Mouse (Mus musculus) heart, embryonic 14.5 days (tissue): Measurements from ENCODE around the gene Arhgef1. TPM values are rescaled to one million over a fixed set of nuclear protein-coding genes. Genes with fewer than 3 reads are reported as not detected.

Experiments
- ATAC-seq: fragments of 200-750 bp; cut with Nextera tagmentation; 2 replicates; pipeline ENCODE4 v1.8.0; 2017; ENCODE audit warnings: low read depth, moderate TSS enrichment; ENCODE audit not compliant: insufficient number of reproducible peaks, insufficient read depth, low FRiP score
- H3K27ac ChIP-seq, 2 experiments: fragments of 200-500 bp in 1 of 2; fragments of 300-500 bp in 1 of 2; sonication (generic) in 1 of 2; replicated peaks in 1 of 2; 2 replicates each; pipeline ENCODE4 v1.5.1; 2012 to 2014; ENCODE audit warnings: low read depth in 2 of 2, low read length in 2 of 2, control low read depth in 1 of 2, mild to moderate bottlenecking in 1 of 2, mixed read lengths in 1 of 2; ENCODE audit not compliant: control insufficient read depth in 1 of 2, insufficient read depth in 1 of 2
- H3K27me3 ChIP-seq: fragments of 300-500 bp; sonication (generic); 2 replicates; pipeline ENCODE4 v1.6.1; 2014; ENCODE audit warnings: mild to moderate bottlenecking, low read length, control low read depth; ENCODE audit not compliant: control insufficient read depth, insufficient read depth
- H3K36me3 ChIP-seq: fragments of 300-500 bp; sonication (generic); 2 replicates; pipeline ENCODE4 v1.6.1; 2014; ENCODE audit warnings: mild to moderate bottlenecking, control low read depth, low read length, mixed read lengths; ENCODE audit not compliant: control insufficient read depth, insufficient read depth
- H3K4me1 ChIP-seq, 2 experiments: fragments of 200-500 bp in 1 of 2; fragments of 300-500 bp in 1 of 2; sonication (generic) in 1 of 2; 2 replicates each; pipeline ENCODE4 v1.6.1; 2012 to 2014; ENCODE audit warnings: low read length in 2 of 2, control low read depth in 1 of 2, mixed read lengths in 1 of 2; ENCODE audit not compliant: control insufficient read depth in 2 of 2, insufficient read depth in 2 of 2
- H3K4me2 ChIP-seq: fragments of 300-500 bp; sonication (generic); 2 replicates; pipeline ENCODE4 v1.6.1; 2014; ENCODE audit warnings: mild to moderate bottlenecking, low read length
- H3K4me3 ChIP-seq, 2 experiments: fragments of 200-500 bp in 1 of 2; fragments of 300-500 bp in 1 of 2; sonication (generic) in 1 of 2; 2 replicates each; pipeline ENCODE4 v1.5.1; 2012 to 2014; ENCODE audit warnings: low read length in 2 of 2, mild to moderate bottlenecking in 2 of 2, control low read depth in 1 of 2, low read depth in 1 of 2, moderate library complexity in 1 of 2; ENCODE audit not compliant: control insufficient read depth in 1 of 2, insufficient read depth in 1 of 2
- H3K9ac ChIP-seq: fragments of 300-500 bp; sonication (generic); 2 replicates; pipeline ENCODE4 v1.6.1; 2014; ENCODE audit warnings: mild to moderate bottlenecking, low read length
- H3K9me3 ChIP-seq: fragments of 300-500 bp; sonication (generic); 2 replicates; pipeline ENCODE4 v1.6.1; 2016; ENCODE audit warnings: low read length, control low read depth; ENCODE audit not compliant: control insufficient read depth
- WGBS: fragments of 180-500 bp; shearing (Covaris S2); extraction: QIAGEN DNeasy Blood & Tissue Kit; methylation state at CpG from one replicate; pipeline ENCODE4 v1.1.7; 2014; 5-methylcytosine and 5-hydroxymethylcytosine counted together
- polyA plus RNA-seq: library from polyadenylated mRNA; unstranded; fragments of >200 nt; fragmentation: Nextera tagmentation; extraction: Ambion mirVana; gene quantifications from 2 replicates; pipeline ENCODE4 v1.2.1, GENCODE M21; 2014

The Arhgef1 gene
- polyA plus RNA-seq, 1 experiment from 2014 or later = 63.3 TPM

DNA sequence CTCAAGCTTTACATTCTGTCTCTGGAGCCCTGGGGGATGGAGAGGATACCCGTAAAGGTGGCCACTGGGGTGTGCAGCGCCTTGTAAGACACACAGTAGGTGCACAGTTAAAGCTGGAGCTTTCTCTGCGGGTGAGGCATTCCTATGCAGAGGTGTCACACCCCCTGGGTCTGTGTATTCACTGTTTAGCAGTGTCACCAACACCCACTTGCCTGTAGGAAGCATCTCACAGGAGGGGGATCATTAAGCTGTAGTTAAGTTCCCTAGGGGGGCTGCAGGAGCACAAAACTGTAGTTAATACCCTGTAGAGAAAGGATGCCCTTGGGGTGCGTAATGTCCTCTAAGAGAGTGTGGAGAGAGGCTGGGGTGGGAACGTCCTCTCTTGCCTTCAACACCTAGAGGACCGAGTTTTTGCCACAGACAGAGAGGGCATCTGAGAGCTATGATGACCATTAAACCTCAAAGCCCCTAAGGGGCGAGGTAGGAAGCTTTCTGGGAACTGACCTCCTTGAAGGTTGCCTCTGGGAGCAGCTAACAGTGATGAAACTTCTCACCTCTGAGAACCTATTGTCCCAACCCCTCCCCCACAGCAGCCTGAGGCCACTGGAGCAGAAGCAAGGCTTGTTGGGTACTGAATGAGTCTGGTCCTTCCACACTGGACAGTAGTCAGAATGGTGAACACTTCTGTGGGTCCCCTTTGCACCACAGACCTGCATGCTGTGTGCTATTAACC, 44.8 kb downstream of the Arhgef1 start:
- H3K4me1 ChIP-seq = peaks cover 2 to 4% of the 10 kb centered on the region in 2 experiments; a peak in 2 of 4 replicates
- H3K4me3 ChIP-seq = no peak overlapping the region
- peaks cover 100% of the 10 kb centered on the region for H3K27me3 ChIP-seq
- H3K36me3 ChIP-seq = no peaks in the 10 kb centered on the region
- H3K27ac ChIP-seq = no peak overlapping the region
- no peaks in the 10 kb centered on the region for H3K9me3 ChIP-seq
- no peak overlapping the region for H3K9ac ChIP-seq
- 1% methylated on average over 7 of the region's 7 CpGs for WGBS
- no peak overlapping the region for H3K4me2 ChIP-seq
- no peak for ATAC-seq

DNA sequence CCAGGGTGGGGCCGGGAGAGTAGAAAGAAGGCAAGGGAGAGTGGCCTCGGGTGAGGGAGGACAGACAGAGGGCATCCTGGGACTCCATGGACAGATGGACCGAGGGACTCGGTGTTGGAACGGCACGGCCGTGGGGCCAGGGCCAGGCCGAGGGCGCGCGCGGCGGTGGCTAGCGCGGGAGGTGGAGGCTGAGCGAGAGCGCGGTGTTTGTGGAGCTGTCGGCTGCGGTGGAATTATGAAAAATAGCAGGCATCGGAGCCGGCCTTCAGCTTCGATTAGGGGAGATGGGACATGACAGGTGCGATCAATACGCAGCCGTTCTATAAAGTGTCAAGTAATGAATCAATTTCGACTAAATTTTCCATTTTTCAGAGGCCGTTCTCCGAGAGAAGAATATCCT, 46.1 kb downstream of the Arhgef1 start:
- H3K4me3 ChIP-seq = no peak overlapping the region
- ATAC-seq = no peak
- peaks cover 2 to 4% of the 10 kb centered on the region in 2 experiments; a peak in 2 of 4 replicates for H3K4me1 ChIP-seq
- H3K9me3 ChIP-seq = no peaks in the 10 kb centered on the region
- H3K27me3 ChIP-seq = peaks cover 100% of the 10 kb centered on the region
- H3K4me2 ChIP-seq = no peak overlapping the region
- no peak overlapping the region for H3K27ac ChIP-seq
- H3K9ac ChIP-seq = no peak overlapping the region
- H3K36me3 ChIP-seq = no peaks in the 10 kb centered on the region
- 5% methylated on average over 29 of the region's 29 CpGs for WGBS

DNA sequence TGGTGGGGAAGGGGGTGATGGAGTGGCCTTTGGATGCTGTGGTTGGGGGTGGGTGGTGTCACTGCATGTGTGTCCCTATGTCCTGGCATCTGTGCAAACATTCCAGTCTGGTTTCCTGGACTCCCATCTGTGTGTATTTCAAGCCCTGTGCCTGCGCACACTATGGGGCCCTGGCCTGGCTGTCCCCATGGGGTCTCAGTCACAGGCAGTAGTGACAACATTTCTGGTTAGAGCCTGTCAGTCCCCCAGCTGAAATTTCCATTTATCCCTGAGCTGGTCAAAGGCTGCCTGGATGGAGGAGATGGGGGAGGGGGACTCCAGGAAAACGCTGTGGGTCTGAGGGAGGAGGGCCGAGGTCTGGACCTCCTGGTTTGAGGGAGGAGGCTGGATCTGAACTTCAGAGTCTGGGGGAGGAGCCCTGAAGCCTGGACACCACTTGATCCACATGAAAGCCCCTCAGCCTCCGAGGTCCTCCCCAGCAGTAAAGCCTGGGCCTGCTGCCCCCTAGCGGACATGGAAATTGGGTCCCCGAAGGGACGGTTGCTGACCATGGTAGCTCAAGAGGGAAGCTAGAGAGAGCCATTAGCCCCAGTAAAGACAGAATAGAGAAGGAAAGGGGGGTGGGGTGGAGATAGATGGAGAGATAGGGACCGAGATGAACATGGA, 47.4 kb downstream of the Arhgef1 start:
- 2% methylated on average over 8 of the region's 8 CpGs for WGBS
- Histone ChIP-seq H3K9me3 (no peaks in the 10 kb centered on the region), H3K9ac (no peak overlapping the region), H3K4me3 (no peak overlapping the region), H3K27ac (no peak overlapping the region), H3K27me3 (peaks cover 100% of the 10 kb centered on the region), H3K4me2 (no peak overlapping the region), H3K4me1 (peaks cover 3 to 10% of the 10 kb centered on the region in 2 experiments; a peak in 2 of 4 replicates), H3K36me3 (no peaks in the 10 kb centered on the region)
- no peak for ATAC-seq

DNA sequence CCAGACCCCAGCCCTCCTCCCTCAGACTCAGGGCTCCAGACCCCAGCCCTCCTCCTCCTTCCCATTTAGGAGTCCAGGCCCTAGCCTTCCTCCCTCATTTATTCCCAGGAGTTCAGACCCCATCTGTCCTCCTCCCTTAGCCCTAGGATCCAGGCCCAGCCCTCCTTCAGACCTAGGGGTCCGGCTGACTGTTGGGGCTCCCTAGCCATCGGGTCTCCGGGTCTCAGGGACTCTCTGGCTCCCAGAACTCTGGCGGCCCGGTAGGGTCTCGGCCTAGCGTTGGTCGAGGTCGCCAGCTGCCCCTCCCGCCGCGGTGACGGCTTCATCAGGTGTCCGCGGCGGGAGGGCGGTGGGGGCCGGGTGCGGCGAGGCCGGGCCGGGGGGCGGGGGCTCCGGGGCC, 51.3 kb downstream of the Arhgef1 start:
- peak overlapping the region; percentile 55 for H3K4me2 ChIP-seq
- H3K27me3 ChIP-seq = peaks cover 85% of the 10 kb centered on the region
- peaks cover 3 to 11% of the 10 kb centered on the region in 2 experiments; a peak in 2 of 4 replicates for H3K4me1 ChIP-seq
- H3K9me3 ChIP-seq = no peaks in the 10 kb centered on the region
- ATAC-seq = no peak
- no peak overlapping the region for H3K9ac ChIP-seq
- H3K36me3 ChIP-seq = no peaks in the 10 kb centered on the region
- 1% methylated on average over 24 of the region's 24 CpGs for WGBS
- H3K4me3 ChIP-seq = peak overlapping the region in 1 of 2 experiments; percentile 25; a peak in 2 of 4 replicates
- H3K27ac ChIP-seq = no peak overlapping the region

DNA sequence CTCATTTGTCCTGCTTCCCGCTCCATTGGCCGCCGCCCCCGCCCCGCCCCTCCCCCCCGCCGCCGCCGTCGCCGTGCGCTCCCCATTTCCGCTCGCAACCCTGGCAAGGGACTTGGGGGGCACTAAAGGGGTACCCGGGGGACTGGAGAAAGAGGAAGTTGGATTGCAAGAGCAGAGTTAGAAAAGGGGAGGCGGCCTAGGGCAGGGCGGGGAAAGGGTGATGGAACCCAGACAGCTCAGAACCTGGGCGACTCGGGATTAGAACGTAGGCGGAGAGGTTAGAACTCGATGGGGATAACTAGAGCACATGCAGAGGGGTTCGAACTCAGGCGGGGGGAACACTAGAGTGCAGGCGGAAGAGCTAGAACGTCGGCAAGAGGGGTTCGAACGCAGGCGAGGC, 51.7 kb downstream of the Arhgef1 start:
- H3K36me3 ChIP-seq = no peaks in the 10 kb centered on the region
- H3K9ac ChIP-seq = no peak overlapping the region
- peaks cover 80% of the 10 kb centered on the region for H3K27me3 ChIP-seq
- peaks cover 3 to 11% of the 10 kb centered on the region in 2 experiments; a peak in 2 of 4 replicates for H3K4me1 ChIP-seq
- ATAC-seq = no peak
- no peak overlapping the region for H3K27ac ChIP-seq
- WGBS = 2% methylated on average over 28 of the region's 30 CpGs
- H3K4me3 ChIP-seq = peak overlapping the region; percentile 25 to 27
- H3K9me3 ChIP-seq = no peaks in the 10 kb centered on the region
- peak overlapping the region; percentile 55 for H3K4me2 ChIP-seq

DNA sequence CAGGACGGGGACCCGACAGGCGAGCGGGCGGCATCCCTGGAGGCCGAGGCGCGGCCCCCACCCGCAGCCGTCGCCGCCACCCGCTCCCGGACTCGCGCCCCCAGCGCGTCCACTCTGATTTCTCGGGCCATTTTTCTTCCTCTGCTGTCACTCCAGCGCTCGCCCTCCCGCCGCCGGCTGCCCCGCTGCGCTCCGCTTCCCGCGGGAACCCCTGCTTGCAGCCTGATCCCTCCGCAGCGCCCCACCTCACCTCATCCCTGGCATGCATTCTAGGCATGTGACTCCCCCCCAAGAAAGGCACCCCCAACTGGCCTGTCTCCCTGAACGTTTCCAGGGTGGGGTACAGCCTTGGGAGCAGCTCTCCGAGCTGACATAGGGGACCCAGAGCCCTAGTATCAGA, 52.5 kb downstream of the Arhgef1 start:
- H3K27me3 ChIP-seq = peaks cover 73% of the 10 kb centered on the region
- WGBS = 4% methylated on average over 14 of the region's 33 CpGs
- no peak overlapping the region for H3K27ac ChIP-seq
- no peak for ATAC-seq
- H3K36me3 ChIP-seq = no peaks in the 10 kb centered on the region
- H3K9ac ChIP-seq = 0 out of 2 replicates have a peak overlapping the region, but pooled peaks have one; percentile 21
- peaks cover 3 to 11% of the 10 kb centered on the region in 2 experiments; a peak in 2 of 4 replicates for H3K4me1 ChIP-seq
- no peaks in the 10 kb centered on the region for H3K9me3 ChIP-seq
- peak overlapping the region; percentile 17 to 25; a peak in 3 of 4 replicates for H3K4me3 ChIP-seq
- peak overlapping the region; percentile 55 for H3K4me2 ChIP-seq

DNA sequence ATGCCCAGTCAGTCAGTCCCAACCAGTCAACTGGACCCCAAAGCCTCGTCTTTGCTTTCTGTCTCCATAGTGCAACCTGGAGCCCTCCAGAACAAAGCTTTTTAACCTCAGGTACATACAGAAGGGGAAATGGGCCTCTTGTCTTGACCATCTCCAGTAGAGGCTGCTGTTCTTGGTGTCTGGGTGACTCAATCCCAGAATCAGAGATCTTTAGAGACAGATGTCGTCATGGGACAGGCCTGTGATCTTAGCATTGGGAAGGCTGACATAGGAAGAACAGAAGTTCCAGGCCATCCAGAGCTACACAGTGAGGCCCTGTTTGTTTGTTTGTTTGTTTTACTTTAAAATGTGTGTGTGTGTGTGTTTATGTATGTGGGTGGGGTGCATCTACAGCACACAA, 61.6 kb downstream of the Arhgef1 start:
- H3K9ac ChIP-seq = no peak overlapping the region
- 59% methylated on average over 2 of the region's 2 CpGs for WGBS
- no peak overlapping the region for H3K27ac ChIP-seq
- no peaks in the 10 kb centered on the region for H3K36me3 ChIP-seq
- no peak for ATAC-seq
- H3K4me3 ChIP-seq = no peak overlapping the region
- no peaks in the 10 kb centered on the region for H3K27me3 ChIP-seq
- H3K4me2 ChIP-seq = no peak overlapping the region
- H3K9me3 ChIP-seq = no peaks in the 10 kb centered on the region
- no peaks in the 10 kb centered on the region for H3K4me1 ChIP-seq
